Mouse (Mus musculus) hindbrain, embryonic 12.5 days (tissue): ENCODE results near the gene Patj. TPM values are rescaled to one million over a fixed set of nuclear protein-coding genes. Genes with fewer than 3 reads are reported as not detected.

Source experiments
- ATAC-seq: fragments of 200-750 bp; cut with Nextera tagmentation; 2 replicates; pipeline ENCODE4 v1.8.0; 2017; ENCODE audit warnings: moderate TSS enrichment; ENCODE audit not compliant: low FRiP score
- H3K27ac ChIP-seq: fragments of 300-500 bp; sonication (generic); 2 replicates; pipeline ENCODE4 v1.5.1; 2016; ENCODE audit warnings: mild to moderate bottlenecking
- H3K27me3 ChIP-seq: fragments of 300-500 bp; sonication (generic); 2 replicates; pipeline ENCODE4 v1.6.1; 2016; ENCODE audit warnings: mild to moderate bottlenecking
- H3K36me3 ChIP-seq: fragments of 300-500 bp; sonication (generic); 2 replicates; pipeline ENCODE4 v1.6.1; 2016; ENCODE audit warnings: mild to moderate bottlenecking
- H3K4me1 ChIP-seq: fragments of 300-500 bp; sonication (generic); 2 replicates; pipeline ENCODE4 v1.6.1; 2016
- H3K4me2 ChIP-seq: fragments of 300-500 bp; sonication (generic); replicated peaks from 2 replicates; pipeline ENCODE4 v1.6.1; 2016; ENCODE audit warnings: mild to moderate bottlenecking
- H3K4me3 ChIP-seq: fragments of 300-500 bp; sonication (generic); 2 replicates; pipeline ENCODE4 v1.5.1; 2016; ENCODE audit warnings: mild to moderate bottlenecking
- H3K9ac ChIP-seq: fragments of 300-500 bp; sonication (generic); 2 replicates; pipeline ENCODE4 v1.6.1; 2016; ENCODE audit warnings: mild to moderate bottlenecking, moderate library complexity
- H3K9me3 ChIP-seq: fragments of 300-500 bp; sonication (generic); replicated peaks from 2 replicates; pipeline ENCODE4 v1.6.1; 2016; ENCODE audit warnings: mild to moderate bottlenecking
- WGBS: fragments of 180-500 bp; shearing (Covaris S2); methylation state at CpG from one replicate; pipeline ENCODE4 v1.1.7; 2016; 5-methylcytosine and 5-hydroxymethylcytosine counted together
- polyA plus RNA-seq: library from polyadenylated mRNA; unstranded; fragments of >200 nt; fragmentation: Nextera tagmentation; extraction: Ambion mirVana; gene quantifications from 2 replicates; pipeline ENCODE4 v1.2.1, GENCODE M21; 2016

Patj gene
- polyA plus RNA-seq, 1 experiment from 2014 or later, result 14.9 TPM

DNA sequence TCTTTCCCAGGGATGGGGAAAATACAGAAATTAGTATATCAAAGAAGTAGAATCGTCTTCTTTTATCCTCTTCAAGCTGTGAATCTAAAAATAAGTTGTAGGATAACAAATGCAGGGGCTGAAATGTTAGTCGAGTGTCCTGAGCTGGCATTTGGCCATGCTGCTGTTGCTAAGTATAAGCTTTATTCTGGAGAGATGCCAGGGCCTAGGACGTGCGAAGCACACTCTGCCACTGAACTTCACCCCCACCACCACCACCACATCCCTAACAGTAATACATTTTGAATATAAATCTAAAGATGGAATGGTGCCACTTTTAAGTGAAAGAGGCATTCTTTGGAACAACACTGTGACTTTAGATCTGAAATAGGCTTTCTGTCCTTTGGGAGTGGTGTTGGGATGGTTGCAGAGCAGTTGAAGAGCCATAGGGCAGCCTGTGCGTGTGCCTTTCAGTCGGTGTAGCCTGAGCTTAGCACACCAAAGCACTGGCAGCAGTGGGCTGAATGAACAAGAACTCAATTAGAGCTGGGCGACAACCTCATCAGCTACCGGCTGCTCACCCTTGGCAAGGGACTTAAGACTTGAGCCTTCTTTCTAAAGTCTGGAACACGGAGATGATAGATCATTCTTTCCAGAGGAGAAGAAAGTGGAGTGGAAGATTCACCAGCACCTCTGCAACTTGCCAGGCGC, 168.1 kb downstream of the Patj start:
- no peak for ATAC-seq
- Histone ChIP-seq H3K9ac (no peak overlapping the region), H3K4me3 (no peak overlapping the region), H3K9me3 (no peaks in the 10 kb centered on the region), H3K36me3 (no peaks in the 10 kb centered on the region), H3K27me3 (no peaks in the 10 kb centered on the region), H3K4me2 (no peak overlapping the region), H3K27ac (no peak overlapping the region), H3K4me1 (peaks cover 4% of the 10 kb centered on the region; the same call in 1 of the 2 replicates)
- WGBS, result 77% methylated on average over 10 of the region's 10 CpGs

DNA sequence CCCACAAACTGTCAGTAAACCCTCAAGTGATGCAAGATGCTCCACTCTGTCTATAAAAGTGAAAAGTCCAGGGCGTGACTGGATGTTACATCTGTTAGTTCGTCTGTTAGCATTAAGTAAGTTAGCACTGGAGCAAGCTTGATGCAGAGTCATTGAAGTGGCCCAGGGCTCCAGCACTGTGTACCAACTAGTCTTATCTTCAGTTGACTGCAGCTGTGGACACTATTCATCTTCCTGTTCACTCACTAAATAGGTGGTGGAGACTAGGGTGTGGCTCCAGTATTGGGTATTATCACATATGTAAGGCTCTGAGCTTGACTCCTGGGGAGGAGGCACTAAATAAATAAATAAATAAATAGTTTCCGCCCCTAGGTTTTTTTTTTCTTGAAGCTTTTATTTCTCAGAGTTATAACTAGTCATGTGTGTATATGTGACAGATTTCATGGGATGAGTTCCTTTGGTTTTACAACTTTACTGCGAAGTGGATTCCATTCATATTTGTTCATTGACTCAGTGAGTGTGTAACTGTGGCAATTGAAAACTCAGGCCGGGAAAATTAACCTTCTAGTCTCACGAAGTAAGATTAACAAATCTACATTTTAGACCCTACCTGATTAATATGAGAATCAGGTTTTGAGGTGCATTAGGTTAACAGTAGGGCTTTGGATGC, 168.7 kb downstream of the Patj start:
- Histone ChIP-seq H3K4me3 (no peak overlapping the region), H3K9me3 (no peaks in the 10 kb centered on the region), H3K27me3 (no peaks in the 10 kb centered on the region), H3K4me1 (peaks cover 4% of the 10 kb centered on the region; the same call in 1 of the 2 replicates), H3K27ac (no peak overlapping the region), H3K9ac (no peak overlapping the region), H3K36me3 (no peaks in the 10 kb centered on the region), H3K4me2 (no peak overlapping the region)
- 88% methylated on average over 6 of the region's 6 CpGs for WGBS
- ATAC-seq, result no peak

DNA sequence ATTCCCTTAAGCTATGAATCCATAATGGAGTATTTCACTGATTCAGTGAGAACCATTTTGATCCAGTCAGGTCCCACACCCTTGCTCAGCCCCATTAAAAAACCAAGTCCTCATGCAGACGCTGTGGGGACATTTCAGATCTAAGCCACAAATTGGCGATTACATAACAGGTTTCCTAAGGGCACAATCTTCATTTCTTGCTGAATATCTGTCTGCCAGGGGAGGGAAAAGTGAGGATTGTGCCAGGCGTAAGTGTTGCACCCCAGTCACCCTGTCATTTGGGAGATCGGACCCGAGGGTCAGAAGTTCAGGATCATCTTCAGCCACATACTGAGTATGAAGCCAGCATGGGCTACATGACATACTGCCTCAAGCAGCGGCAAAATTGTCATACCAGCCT, 171.2 kb downstream of the Patj start:
- no peak for ATAC-seq
- no peak overlapping the region for H3K27ac ChIP-seq
- H3K4me2 ChIP-seq, result no peak overlapping the region
- peaks cover 4% of the 10 kb centered on the region; the same call in 1 of the 2 replicates for H3K4me1 ChIP-seq
- H3K4me3 ChIP-seq, result no peak overlapping the region
- no peaks in the 10 kb centered on the region for H3K9me3 ChIP-seq
- 91% methylated on average over 6 of the region's 6 CpGs for WGBS
- H3K27me3 ChIP-seq, result no peaks in the 10 kb centered on the region
- no peak overlapping the region for H3K9ac ChIP-seq
- H3K36me3 ChIP-seq, result no peaks in the 10 kb centered on the region

DNA sequence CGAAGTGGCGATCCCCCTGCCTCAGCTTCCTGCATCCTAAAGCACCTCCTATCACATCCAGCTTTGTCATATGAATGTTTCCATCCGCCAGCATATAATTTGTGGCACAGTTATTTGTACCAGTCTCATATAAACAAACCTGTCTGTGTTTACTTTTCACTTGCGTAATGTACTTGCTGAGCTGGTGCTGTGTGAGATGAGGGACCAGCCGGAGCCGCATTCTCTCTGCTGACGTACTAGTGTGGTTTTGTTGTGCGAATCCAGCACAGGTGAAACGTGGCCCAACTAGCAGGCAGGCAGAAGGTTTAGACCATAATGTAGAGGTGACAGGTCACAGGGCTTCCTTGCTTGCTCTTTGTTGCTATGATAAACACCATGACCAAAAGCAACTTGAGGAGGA, 171.9 kb downstream of the Patj start:
- H3K4me2 ChIP-seq, result no peak overlapping the region
- H3K9me3 ChIP-seq, result no peaks in the 10 kb centered on the region
- H3K36me3 ChIP-seq, result no peaks in the 10 kb centered on the region
- no peak overlapping the region for H3K27ac ChIP-seq
- WGBS, result 94% methylated on average over 9 of the region's 9 CpGs
- peaks cover 4% of the 10 kb centered on the region; the same call in 1 of the 2 replicates for H3K4me1 ChIP-seq
- no peak for ATAC-seq
- no peak overlapping the region for H3K9ac ChIP-seq
- H3K27me3 ChIP-seq, result no peaks in the 10 kb centered on the region
- H3K4me3 ChIP-seq, result no peak overlapping the region

DNA sequence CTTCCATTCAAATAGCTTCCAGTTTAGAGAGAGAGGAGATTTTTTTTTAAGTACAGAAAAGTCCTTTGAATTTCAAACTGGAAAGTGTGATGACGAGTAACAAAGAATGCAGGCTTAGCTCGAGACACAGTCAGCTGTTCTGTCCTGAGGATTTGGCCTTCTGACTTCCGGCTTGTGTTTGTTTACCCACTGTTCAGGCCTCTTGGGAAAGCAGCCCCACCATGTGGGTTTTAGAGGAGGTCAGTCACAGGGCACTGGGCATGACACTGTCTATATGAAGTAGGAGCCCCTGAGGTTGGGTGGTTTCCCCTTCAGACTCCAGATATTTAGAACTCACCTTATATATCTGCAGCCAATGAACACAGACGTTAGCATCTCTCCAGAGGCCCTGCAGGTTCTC, 174.3 kb downstream of the Patj start:
- Histone ChIP-seq H3K4me2 (no peak overlapping the region), H3K4me3 (no peak overlapping the region), H3K4me1 (no peaks in the 10 kb centered on the region), H3K27ac (no peak overlapping the region), H3K9me3 (no peaks in the 10 kb centered on the region), H3K9ac (no peak overlapping the region), H3K27me3 (no peaks in the 10 kb centered on the region), H3K36me3 (no peaks in the 10 kb centered on the region)
- 55% methylated on average over 4 of the region's 4 CpGs for WGBS
- ATAC-seq, result no peak

DNA sequence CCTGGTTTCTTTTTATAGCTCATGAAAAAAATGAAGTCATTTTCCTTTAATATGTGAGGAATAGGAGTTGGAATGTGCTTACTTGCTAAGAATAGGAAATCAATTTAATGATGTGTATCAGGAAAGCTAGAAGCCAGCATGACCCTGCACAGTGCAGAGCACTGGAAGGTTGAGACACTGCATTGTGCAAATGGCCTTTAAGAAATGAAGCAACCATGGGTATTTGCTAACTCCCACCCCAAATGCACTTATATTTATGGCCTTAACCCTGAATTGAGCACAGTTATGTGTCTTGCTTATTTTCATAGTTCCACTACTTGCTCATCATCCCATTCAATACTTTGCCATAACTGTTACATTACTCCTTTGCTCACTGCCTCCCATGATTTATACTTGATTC, 181.7 kb downstream of the Patj start:
- no peaks in the 10 kb centered on the region for H3K27me3 ChIP-seq
- no peak for ATAC-seq

DNA sequence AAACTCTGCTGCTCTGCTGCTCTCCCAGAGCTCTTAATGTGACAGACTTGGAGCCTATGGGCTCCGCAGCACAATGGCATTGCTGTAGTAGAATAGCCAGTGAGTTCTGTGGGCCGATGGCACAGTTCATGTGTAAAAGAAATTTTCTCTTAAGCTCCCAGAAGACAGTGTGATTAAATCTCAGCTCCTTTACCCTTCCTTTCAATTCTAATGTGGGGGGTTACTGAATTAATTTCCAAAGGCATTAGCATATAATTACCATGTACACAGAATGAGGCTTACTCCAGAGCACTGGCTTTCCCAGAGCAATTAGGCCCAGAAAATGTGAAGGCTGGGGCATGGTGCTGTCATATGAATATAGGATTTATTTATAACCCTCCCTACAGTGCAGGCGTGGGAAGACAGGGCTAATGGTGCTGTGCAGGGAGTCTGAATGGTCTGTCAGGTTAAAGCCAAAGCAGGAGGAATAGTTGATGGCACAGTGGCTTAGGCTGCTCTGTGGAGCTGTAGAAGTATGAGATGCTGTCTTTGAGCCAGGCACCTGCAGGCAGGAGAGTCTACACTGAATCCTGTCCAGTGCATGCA, 182.5 kb downstream of the Patj start:
- peak; percentile 97 for ATAC-seq
- H3K27ac ChIP-seq, result peak overlapping the region; percentile 60
- 36% methylated on average over 3 of the region's 3 CpGs for WGBS
- no peaks in the 10 kb centered on the region for H3K9me3 ChIP-seq
- H3K4me2 ChIP-seq, result no peak overlapping the region
- no peaks in the 10 kb centered on the region for H3K36me3 ChIP-seq
- no peak overlapping the region for H3K9ac ChIP-seq
- no peaks in the 10 kb centered on the region for H3K27me3 ChIP-seq
- no peak overlapping the region for H3K4me3 ChIP-seq
- peaks cover 7% of the 10 kb centered on the region for H3K4me1 ChIP-seq

More for the DNA sequence above, 181.7 kb downstream of the Patj start:
- no peaks in the 10 kb centered on the region for H3K36me3 ChIP-seq
- peak overlapping the region; percentile 60 for H3K27ac ChIP-seq
- no peaks in the 10 kb centered on the region for H3K9me3 ChIP-seq
- H3K4me1 ChIP-seq, result peaks cover 7% of the 10 kb centered on the region
- H3K4me3 ChIP-seq, result no peak overlapping the region
- no peak overlapping the region for H3K9ac ChIP-seq
- no peak overlapping the region for H3K4me2 ChIP-seq

DNA sequence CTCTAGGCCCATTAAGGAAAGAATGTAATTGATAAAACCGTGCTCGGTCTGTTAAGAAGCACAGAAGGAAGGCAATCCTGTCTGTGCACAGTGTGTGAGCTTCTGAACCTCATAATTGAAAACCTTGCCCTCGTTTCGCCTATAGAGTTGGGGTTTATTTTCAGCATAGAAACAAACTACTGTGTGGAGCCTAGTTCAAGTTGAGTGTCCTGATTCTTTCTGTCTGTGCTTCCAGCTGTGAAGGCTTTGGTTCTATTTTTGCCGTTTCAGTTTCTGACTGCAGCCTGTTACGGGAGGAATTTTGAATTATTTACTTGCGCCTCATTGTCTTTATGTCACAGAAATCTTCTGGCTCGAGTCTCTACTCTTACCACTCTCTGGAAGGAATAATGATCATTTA, 185.9 kb downstream of the Patj start:
- Histone ChIP-seq H3K4me1 (peaks cover 7% of the 10 kb centered on the region), H3K9ac (no peak overlapping the region), H3K4me3 (no peak overlapping the region), H3K27me3 (no peaks in the 10 kb centered on the region), H3K27ac (no peak overlapping the region), H3K36me3 (no peaks in the 10 kb centered on the region), H3K4me2 (no peak overlapping the region), H3K9me3 (no peaks in the 10 kb centered on the region)
- 75% methylated on average over 8 of the region's 8 CpGs for WGBS
- no peak for ATAC-seq

DNA sequence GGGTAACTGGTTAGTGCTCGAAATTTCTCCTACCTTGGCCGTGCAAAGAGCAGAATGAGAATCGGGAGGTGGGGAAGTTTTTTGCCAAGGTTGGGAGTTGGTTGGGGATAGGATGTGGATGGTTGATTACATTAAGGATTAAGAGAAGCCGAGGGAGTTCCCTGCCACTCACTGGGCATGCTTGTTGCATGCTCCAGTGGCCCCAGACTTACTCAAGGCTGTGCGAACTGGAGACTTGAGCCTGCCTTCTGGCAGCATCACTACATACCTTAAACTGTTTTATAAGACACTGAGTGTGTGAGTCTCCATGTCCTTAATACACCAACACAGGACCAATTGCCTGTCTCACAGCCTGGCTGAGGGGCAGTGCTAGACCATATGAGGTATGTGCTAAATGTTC, 188.4 kb downstream of the Patj start:
- WGBS, result 78% methylated on average over 5 of the region's 5 CpGs
- Histone ChIP-seq H3K36me3 (no peaks in the 10 kb centered on the region), H3K9me3 (no peaks in the 10 kb centered on the region), H3K4me1 (no peaks in the 10 kb centered on the region), H3K9ac (no peak overlapping the region), H3K27ac (no peak overlapping the region), H3K4me3 (no peak overlapping the region), H3K27me3 (no peaks in the 10 kb centered on the region), H3K4me2 (no peak overlapping the region)
- ATAC-seq, result no peak

DNA sequence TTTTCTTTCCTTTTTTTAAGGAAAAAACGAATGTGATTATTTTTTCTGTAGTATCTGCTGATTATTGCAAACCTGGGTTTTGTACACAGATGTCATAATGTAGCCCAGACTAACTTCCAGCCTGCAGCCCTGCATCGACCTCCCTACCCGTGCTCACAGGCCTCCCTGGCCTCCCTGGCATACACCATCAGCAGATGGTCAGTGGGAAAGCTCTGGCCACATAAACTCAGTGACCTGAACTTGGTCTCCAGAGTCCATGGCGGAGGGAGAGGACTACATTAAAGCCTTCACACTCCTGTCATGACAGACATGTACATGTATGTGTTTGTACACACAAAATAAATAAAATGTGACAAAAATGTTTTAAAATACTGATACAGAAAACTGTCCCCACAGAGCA, 190.7 kb downstream of the Patj start:
- no peaks in the 10 kb centered on the region for H3K9me3 ChIP-seq
- ATAC-seq, result no peak
- no peak overlapping the region for H3K27ac ChIP-seq
- H3K36me3 ChIP-seq, result no peaks in the 10 kb centered on the region
- H3K4me3 ChIP-seq, result no peak overlapping the region
- no peak overlapping the region for H3K4me2 ChIP-seq
- H3K27me3 ChIP-seq, result no peaks in the 10 kb centered on the region
- H3K4me1 ChIP-seq, result no peaks in the 10 kb centered on the region
- 73% methylated on average over 4 of the region's 4 CpGs for WGBS
- H3K9ac ChIP-seq, result no peak overlapping the region

DNA sequence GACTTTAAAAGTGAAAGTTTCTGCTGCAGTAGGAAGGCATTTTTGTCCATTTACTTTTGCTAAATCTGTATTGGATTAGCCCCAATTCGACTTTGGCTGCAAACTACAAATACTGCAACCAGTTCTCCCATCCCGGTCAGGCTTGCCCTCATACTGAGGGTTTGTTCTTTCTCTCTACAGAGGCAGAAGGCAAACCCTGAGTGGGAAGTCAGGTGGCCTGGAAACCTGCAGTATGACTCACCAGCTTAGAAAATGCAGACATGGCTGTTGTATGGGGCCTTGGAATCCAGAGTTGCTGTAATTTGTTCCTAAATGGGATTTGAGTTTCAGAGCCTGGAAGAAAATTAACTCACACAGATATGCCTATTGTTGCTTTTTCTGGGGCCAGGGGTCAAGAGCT, 192.1 kb downstream of the Patj start:
- Histone ChIP-seq H3K27me3 (no peaks in the 10 kb centered on the region), H3K9me3 (no peaks in the 10 kb centered on the region), H3K36me3 (no peaks in the 10 kb centered on the region), H3K4me1 (no peaks in the 10 kb centered on the region), H3K9ac (no peak overlapping the region), H3K27ac (no peak overlapping the region), H3K4me2 (no peak overlapping the region), H3K4me3 (no peak overlapping the region)
- 87% methylated on average over 2 of the region's 2 CpGs for WGBS
- no peak for ATAC-seq

DNA sequence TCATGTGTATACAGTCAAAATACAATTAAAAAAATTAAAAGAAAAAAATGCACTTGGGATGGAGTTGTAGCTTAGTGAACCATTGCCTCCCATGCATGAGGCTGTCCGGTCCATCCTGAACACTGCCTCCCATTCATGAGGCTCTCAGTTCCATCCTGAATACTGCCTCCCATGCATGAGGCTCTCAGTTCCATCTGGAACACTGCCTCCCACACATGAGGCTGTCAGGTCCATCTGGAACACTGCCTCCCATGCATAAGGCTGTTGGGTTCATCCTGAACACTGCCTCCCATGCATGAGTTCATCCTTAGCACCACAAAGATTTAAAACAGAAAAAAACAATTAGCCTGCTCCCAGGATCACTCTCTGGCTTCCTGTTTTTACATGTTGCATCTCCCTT, 198.4 kb downstream of the Patj start:
- no peaks in the 10 kb centered on the region for H3K27me3 ChIP-seq
- no peaks in the 10 kb centered on the region for H3K36me3 ChIP-seq
- H3K4me1 ChIP-seq, result peaks cover 9% of the 10 kb centered on the region; the same call in 1 of the 2 replicates
- H3K9me3 ChIP-seq, result no peaks in the 10 kb centered on the region
- no peak for ATAC-seq
- H3K4me2 ChIP-seq, result no peak overlapping the region
- 92% methylated on average over 1 of the region's 1 CpGs for WGBS
- H3K27ac ChIP-seq, result no peak overlapping the region
- no peak overlapping the region for H3K9ac ChIP-seq
- no peak overlapping the region for H3K4me3 ChIP-seq

DNA sequence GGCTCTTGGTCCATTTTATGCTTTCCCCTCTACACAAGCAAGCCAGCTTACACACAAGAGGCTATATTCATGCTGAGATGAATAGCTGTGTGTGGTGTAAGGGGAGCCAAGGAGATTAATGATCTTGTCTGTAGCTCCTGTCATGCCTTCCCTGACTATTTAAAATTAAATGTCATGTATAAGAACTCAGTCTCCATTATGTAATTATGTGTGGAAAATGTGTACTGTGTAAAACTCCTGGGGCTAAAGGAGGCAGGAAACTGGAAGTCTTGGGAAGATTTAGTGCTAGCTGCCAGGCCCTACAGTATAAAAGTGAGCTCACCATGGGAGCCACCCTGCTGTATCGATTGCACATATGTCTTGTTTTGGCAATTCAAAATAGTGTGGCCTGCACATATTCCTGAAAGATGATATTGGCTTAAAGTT, 203.0 kb downstream of the Patj start:
- Histone ChIP-seq H3K4me2 (no peak overlapping the region), H3K27ac (no peak overlapping the region), H3K4me1 (peaks cover 15% of the 10 kb centered on the region), H3K9me3 (no peaks in the 10 kb centered on the region), H3K9ac (no peak overlapping the region), H3K4me3 (no peak overlapping the region), H3K27me3 (no peaks in the 10 kb centered on the region), H3K36me3 (no peaks in the 10 kb centered on the region)
- WGBS, result 31% methylated on average over 1 of the region's 1 CpGs
- peak; percentile 78 for ATAC-seq
